Mouse (Mus musculus): ENCODE results near the gene Nfyc. TPM values are rescaled to one million over a fixed set of nuclear protein-coding genes. Genes with fewer than 3 reads are reported as not detected.

The Nfyc gene
- total and polyA plus RNA-seq, 3 experiments: 39.5 to 178 (median 64.8) TPM

- Histone ChIP-seq H3K36me3 (ENCODE audit: control insufficient read depth in 1 of 2, insufficient read depth in 2 of 2, low read length in 2 of 2) (no peaks in the 10 kb centered on the region), H3K27ac (ENCODE audit: control insufficient read depth, low read depth, low read length) (no peak overlapping the region), H3K27me3 (ENCODE audit: control insufficient read depth in 1 of 2, insufficient read depth in 2 of 2, low read length in 2 of 2) (no peaks in the 10 kb centered on the region), H3K9me3 (replicated peaks; ENCODE audit: insufficient read depth, low read length) (no peaks in the 10 kb centered on the region), H3K4me3 (ENCODE audit: control insufficient read depth in 1 of 2, insufficient read depth in 1 of 2, low read depth in 2 of 2, low read length in 2 of 2) (no peak overlapping the region), H3K79me2 (ENCODE audit: control insufficient read depth, insufficient read depth, low read length, poor library complexity) (no peaks in the 10 kb centered on the region), H3K9ac (ENCODE audit: control insufficient read depth, low read depth, low read length, poor library complexity, severe bottlenecking) (no peak overlapping the region), H3K4me1 (ENCODE audit: control insufficient read depth in 1 of 2, insufficient read depth in 2 of 2, low read length in 2 of 2) (peaks cover 0 to 6% of the 10 kb centered on the region in 2 experiments; a peak in 2 of 4 replicates)
- no peak for TF ChIP-seq MYC (IDR thresholded peaks at IDR 0.05; ENCODE audit: low read depth, low read length)
- no peak for TF ChIP-seq ZKSCAN1 (IDR thresholded peaks at IDR 0.05; ENCODE audit: low read depth, low read length)
- no peak for TF ChIP-seq TAL1 (IDR thresholded peaks at IDR 0.05; ENCODE audit: low read length)
- TF ChIP-seq ZNF384 (IDR thresholded peaks at IDR 0.05; ENCODE audit: low read depth, low read length): no peak
- TF ChIP-seq NRF1 (IDR thresholded peaks at IDR 0.05; ENCODE audit: insufficient read depth, low read depth, low read length, poor library complexity, severe bottlenecking): no peak
- TF ChIP-seq ELF1 (IDR thresholded peaks at IDR 0.05; ENCODE audit: low read depth, low read length): no peak
- TF ChIP-seq E2F4 (IDR thresholded peaks at IDR 0.05; ENCODE audit: borderline replicate concordance, low read depth, low read length): no peak
- no peak for DNase-seq (ENCODE audit: low read depth, low spot score)
These were observed 84.1 kb downstream of the Nfyc start for GRCm38 (mm10) chr4:120747243-120747792.

- no peaks in the 10 kb centered on the region for H3K9me3 ChIP-seq (replicated peaks; ENCODE audit: insufficient read depth, low read length)
- no peaks in the 10 kb centered on the region for H3K79me2 ChIP-seq (ENCODE audit: control insufficient read depth, insufficient read depth, low read length, poor library complexity)
- no peaks in the 10 kb centered on the region for H3K27me3 ChIP-seq (ENCODE audit: control insufficient read depth in 1 of 2, insufficient read depth in 2 of 2, low read length in 2 of 2)
- no peak overlapping the region for H3K4me3 ChIP-seq (ENCODE audit: control insufficient read depth in 1 of 2, insufficient read depth in 1 of 2, low read depth in 2 of 2, low read length in 2 of 2)
- no peak for TF ChIP-seq MYC (IDR thresholded peaks at IDR 0.05; ENCODE audit: low read depth, low read length)
- TF ChIP-seq GABPA (IDR thresholded peaks at IDR 0.05; ENCODE audit: low read depth, low read length): no peak
- TF ChIP-seq SMC3 (IDR thresholded peaks at IDR 0.05; ENCODE audit: low read depth, low read length): no peak
- TF ChIP-seq NRF1 (IDR thresholded peaks at IDR 0.05; ENCODE audit: insufficient read depth, low read depth, low read length, poor library complexity, severe bottlenecking): no peak
- TF ChIP-seq CHD1 (IDR thresholded peaks at IDR 0.05; ENCODE audit: low read depth, low read length): no peak
- TF ChIP-seq CHD2 (IDR thresholded peaks at IDR 0.05; ENCODE audit: low read length): no peak
- no peak for TF ChIP-seq ELF1 (IDR thresholded peaks at IDR 0.05; ENCODE audit: low read depth, low read length)
- TF ChIP-seq SIN3A (IDR thresholded peaks at IDR 0.05; ENCODE audit: low read length): no peak
- no peak for TF ChIP-seq NELFE (IDR thresholded peaks at IDR 0.05; ENCODE audit: low read depth, low read length)
- TF ChIP-seq TBP (IDR thresholded peaks at IDR 0.05; ENCODE audit: low read depth, low read length): no peak
- no peak for TF ChIP-seq MYB (IDR thresholded peaks at IDR 0.05; ENCODE audit: low read depth, low read length)
- TF ChIP-seq JUND (IDR thresholded peaks at IDR 0.05; ENCODE audit: low read depth, low read length): no peak
- TF ChIP-seq EP300 (IDR thresholded peaks at IDR 0.05; ENCODE audit: low read depth in 1 of 2, low read length in 2 of 2): no peak
- no peak for TF ChIP-seq MEF2A (IDR thresholded peaks at IDR 0.05; ENCODE audit: extremely low read depth, insufficient replicate concordance, low read depth, low read length, poor library complexity, severe bottlenecking)
- no peak for TF ChIP-seq MAZ (IDR thresholded peaks at IDR 0.05; ENCODE audit: low read depth, low read length)
- TF ChIP-seq ZKSCAN1 (IDR thresholded peaks at IDR 0.05; ENCODE audit: low read depth, low read length): no peak
- DNase-seq (ENCODE audit: low read depth, low spot score): no peak
- no peak overlapping the region for H3K9ac ChIP-seq (ENCODE audit: control insufficient read depth, low read depth, low read length, poor library complexity, severe bottlenecking)
- H3K36me3 ChIP-seq (ENCODE audit: control insufficient read depth in 1 of 2, insufficient read depth in 2 of 2, low read length in 2 of 2): no peaks in the 10 kb centered on the region
- peaks cover 0 to 6% of the 10 kb centered on the region in 2 experiments; a peak in 2 of 4 replicates for H3K4me1 ChIP-seq (ENCODE audit: control insufficient read depth in 1 of 2, insufficient read depth in 2 of 2, low read length in 2 of 2)
- H3K27ac ChIP-seq (ENCODE audit: control insufficient read depth, low read depth, low read length): no peak overlapping the region
These were observed 84.7 kb downstream of the Nfyc start for GRCm38 (mm10) chr4:120746552-120747150.

Measured in MEL (cell line).